Mouse (Mus musculus) right cerebral cortex, postnatal 25 days (tissue): ENCODE data around the gene Sipa1l2.

ENCODE experiments used
- DNase-seq: peaks from one replicate; pipeline ENCODE4 v3.0.0; 2022

The Sipa1l2 gene

DNA sequence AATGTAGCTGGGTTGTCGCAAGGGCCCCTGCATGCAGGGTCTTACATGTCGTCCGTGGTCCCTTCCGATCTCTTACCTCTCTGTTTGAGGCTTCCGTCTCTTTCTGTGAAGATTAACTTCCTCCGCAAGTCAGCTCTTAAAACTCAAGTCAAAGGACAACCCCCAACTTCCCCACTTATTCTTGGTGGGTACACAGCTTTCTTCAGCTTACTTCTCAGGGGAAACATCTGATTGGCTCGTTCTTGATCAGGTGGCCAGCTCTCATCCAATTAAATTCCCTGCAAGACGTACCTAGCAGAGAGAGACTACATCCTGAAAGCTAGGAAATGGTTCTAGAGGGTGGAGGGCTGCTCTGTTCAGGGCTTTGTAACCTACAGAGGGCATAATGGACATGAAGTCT, 178.3 kb downstream of the Sipa1l2 start:
- DNase-seq = no peak

DNA sequence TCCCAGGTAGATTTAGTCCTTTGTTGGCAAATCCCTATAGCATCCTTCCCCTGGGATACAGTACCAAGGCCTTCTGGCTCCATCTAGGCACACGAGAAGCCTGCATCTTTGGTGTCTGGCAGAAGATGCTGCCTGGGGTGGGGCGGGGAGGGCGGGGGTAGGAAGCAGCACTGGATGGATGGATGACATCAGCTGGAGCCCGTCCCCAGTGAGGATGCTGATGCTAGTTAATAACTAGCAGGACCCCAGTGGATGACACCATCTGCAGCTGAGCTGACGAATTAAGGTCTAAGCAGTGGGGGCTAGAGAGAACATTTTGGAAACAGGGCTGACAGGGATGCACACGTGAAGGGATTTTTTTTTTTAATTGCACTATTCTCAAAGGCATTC, 179.1 kb downstream of the Sipa1l2 start:
- DNase-seq = no peak

DNA sequence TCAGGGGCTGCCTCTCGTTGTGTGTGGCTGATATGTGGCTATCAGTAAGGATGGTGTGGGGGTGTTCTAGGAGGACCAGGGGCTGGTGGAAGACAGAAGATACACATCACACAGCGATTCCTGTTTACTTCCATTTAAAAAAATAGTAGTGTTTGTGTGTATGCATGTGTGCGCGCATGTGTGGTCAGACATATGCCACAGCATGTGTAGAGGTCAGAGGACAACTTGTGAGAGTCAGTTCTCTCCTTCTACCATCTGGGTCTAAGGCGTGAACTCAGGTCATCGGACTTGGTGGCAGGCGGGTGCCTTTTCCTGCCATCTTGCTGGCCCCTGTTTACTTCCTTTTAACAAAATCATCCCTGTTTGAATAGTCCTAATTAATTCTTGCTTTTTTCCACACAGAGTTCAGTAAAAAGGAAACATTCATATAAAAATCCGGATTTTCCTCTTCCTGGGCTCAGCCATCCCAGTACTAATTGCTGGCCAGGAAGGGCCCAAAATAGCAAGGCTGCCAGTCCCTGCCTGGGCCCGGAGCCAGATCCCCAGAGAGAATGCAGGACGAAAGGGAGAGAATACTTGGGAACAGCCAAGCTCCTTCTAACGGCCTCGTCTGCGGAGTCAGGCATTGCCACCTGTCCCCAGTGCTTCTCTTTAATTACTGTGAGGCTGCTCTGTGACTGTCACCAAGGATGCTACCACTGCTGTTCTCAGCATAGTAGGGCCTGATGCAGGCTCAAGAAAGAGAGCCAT, 179.7 kb downstream of the Sipa1l2 start:
- peak; percentile 77 for DNase-seq

DNA sequence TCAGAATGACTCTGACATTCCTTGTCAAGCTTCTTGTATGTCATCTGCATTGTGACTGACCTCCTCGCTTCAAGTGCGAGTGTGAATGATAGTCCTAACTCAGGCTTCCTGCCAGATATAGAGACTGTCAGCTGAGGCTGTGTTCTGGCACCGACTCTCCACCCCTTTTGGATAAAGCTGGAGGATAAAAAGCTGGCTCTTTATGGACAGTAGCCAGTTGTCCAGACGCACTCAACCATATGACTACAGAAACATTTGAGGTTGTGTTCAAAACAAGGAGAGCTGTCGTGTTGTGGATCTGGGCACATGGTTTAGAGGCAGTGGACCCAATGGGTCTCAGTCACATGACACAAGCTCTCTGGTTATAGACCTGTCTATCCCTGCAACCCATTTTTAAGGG, 180.3 kb downstream of the Sipa1l2 start:
- peak; percentile 25 for DNase-seq

DNA sequence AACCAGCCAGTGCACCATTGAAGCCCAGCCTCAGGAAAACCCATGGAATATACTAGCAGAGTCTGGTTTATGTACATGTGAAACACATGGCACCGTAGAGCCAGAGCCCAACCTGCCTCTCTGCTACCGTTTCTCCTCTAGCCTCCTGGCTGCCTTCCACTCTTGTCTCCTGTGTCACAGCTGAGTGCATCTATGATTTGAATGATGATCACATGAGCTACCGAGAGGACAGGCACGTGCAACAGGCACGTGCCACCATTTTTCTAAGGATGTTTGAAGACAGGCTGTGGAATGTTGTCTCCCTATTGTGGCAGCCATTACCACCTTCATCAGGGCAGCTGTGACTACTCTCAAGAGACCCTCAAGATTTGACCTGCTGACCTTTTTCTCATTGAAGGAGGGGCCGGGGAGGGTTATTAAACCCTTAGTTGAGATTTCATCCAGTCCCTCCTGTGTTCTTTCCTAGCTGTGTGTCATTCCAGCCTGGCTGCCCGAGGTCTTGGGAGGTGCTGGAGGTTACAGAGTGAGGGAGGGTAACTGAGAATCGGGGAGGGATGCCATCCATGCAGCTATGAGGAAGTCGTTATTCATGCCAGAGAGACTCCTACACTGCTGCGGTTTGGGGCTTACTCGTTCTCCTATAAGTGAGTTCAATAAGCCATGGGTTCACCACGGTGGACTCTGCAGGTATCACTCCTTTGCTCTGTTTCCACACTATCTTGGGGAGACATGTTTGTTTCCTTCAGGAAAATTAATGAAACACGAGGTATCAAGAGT, 181.0 kb downstream of the Sipa1l2 start:
- no peak for DNase-seq

DNA sequence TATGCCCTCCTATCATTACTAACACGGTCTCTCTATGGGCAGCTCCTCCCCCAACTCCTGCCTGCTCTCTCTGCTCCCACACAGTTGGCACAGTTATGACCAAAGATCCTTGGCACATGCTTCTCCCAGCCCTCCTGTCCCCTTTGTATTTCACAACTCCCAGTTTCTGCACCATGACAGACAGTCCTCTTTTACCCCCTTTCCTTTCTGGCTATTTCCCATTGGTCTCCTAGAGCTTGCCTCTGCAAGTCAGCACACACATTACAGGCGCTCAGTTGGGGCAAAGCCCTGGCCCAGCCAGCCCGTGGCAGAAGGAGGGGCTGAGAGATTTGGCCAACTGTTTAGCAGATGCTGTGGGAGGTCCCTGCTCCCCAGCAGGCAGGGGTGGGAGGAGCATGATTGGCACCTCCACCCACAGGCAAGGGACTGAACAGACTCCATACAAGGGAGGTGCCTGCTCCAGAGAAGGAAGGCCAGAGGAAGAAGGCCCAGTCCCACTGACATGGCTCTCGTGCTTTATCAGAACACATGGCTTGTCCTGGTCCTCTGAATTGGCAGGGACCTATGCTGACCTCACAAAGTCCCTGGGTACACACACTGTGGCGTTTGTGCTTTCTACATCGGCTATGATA, 184.0 kb downstream of the Sipa1l2 start:
- peak; percentile 48 for DNase-seq

DNA sequence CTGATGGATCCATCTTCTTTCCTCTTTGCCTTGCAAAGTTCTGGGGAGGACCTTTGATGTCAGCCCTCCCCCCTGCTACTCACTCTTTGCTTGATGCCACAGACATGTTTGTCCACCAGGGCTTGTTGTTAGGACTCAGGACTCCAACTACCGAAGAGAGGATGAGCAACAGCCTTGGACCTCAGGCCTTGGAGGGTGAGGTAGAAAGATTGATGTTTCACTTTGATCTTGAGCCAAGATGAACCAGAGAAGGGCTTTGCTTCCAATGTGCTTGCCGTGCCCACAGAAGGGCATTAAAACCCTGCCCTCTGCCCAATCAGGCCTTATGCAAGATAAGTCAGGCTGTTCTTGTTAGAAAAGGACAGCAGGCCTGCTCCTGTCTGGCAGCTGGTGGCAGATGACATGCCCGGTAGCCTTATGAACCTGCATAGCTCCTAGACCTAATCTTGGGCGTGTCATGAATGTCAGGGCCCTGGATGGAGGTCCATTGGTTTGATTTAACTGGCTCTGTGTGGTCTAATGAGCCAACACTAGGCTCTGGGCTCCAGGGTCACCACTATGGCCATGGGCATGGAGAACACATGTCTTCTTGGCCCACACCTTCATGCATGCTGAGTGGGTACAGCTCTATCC, 184.9 kb downstream of the Sipa1l2 start:
- DNase-seq = no peak

DNA sequence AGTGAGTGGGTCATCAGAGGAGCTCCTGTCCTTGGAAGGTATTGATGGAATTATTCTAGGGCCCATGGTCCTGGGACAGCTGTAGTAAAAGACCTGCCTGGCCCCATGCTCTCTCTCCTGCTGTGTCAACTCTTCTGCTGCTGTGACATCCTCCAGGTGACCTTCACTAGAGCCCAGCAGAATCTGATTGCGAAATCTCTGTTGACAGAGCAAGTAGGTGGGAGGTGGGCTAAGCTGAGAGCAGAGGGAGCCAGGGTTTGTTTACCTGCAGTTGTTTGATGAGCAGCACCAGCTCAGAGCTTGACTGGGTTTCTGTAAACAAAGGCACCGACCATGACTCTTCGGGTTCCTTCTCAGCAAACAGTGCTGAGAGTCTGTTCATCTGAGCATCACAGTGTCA, 187.9 kb downstream of the Sipa1l2 start:
- DNase-seq = no peak

DNA sequence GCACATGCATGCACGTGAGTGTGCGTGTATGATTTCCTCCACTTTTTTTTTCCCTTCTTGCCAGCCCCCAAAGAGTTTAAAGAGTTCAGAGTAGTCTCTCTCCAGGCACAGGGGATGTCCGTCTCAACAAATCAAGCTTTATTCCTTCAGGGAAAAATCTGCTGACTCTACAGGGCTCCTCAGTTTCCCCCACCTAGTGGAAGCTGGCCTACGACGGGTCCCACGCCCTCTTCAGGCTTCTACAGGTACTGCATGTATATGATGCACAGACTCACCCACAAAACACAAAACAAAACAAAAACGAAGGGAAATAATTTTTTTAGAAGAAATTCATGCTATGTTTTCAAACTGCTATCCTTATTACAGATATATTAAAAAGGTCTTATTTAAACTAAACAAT, 189.7 kb downstream of the Sipa1l2 start:
- no peak for DNase-seq

DNA sequence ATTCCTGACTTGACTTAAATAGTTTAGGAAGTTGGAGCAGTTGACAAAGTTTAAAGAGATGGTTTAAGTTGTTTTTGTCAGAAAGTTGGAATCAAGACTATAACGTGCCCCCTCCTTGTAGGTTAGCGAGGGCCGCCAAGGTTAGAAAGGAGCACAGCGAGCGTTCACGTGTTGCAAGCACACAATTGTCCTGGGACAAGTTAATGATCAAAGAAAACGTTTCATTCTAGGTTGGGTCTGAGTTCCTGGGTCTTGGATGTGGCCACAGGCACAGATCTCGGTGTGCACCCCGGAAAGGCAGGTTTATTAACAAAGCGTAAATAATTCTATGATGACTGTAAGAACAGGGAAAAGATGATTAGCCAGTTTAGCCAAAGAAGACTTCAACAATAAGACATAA, 190.5 kb downstream of the Sipa1l2 start:
- DNase-seq = no peak

DNA sequence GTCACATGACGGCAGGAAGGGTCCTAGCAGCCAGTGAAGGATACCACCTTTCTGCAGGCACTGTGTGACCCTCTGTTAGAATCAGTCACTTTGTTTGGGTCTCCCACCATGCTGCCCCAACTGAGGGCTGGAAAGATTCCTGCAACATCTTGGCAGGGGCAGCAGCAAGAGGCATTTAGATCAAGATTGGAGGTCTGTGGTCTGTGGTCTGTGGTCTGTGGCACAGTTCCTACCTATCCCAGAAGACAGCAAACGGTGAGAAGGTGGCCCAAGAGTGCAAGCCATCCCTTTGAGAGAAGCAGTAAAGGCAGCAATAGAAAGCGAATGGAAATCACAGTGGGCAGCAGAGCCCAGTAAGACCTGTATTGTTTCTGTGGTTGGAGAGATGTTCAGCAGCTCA, 191.9 kb downstream of the Sipa1l2 start:
- no peak for DNase-seq

DNA sequence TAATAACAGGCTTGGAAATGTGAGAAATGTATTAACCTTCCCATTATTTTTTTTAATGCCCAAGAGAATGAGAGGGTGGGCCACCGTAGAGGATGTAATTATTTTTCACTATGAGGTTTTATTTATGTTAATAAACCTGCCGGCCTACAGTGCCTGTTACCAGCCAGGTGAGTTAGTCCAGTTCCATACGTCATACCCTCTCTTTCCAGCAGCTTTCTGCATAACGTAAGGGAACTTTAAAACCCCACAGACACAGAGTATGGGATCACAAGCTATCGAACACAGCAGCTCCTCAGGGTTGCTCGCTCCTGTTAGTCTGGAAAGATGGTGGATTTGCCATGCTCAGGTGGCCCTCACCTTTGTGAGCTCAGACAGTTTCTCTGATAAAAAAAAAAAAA, 193.2 kb downstream of the Sipa1l2 start:
- no peak for DNase-seq

DNA sequence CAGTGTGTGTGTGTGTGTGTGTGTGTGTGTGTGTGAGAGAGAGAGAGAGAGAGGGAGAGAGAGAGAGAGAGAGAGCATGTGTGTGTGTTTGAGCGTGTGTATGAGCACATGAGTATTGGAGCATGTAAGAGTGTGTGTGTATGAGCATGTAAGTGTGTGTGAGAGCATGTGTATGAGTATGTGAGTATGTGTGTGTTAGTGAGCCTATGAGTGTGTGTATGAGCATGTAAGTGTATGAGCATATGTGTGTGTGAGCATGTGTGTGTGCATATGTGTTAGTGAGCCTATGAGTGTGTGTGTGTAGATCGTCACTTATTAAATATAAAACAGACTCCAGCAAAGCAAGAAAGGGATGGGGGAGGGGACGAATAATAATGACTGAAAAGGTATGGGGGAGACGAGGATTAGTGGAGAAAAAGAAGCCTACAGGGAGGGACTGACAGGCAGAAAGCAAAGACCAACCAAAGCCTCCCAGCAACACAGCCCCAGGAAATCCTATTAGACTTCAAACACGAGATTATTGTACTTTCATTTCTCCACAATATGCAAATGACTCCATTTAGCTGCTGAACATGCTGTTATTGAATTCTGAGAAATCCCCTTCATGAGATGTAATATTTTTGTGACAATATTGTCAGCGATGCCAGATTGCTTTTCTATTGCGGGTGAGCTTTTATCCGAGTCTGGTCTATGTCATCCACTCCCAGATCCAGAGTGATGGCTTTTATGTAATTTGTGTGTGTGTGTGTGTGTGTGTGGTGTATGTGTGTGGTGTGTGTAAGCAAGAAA, 193.8 kb downstream of the Sipa1l2 start:
- no peak for DNase-seq

DNA sequence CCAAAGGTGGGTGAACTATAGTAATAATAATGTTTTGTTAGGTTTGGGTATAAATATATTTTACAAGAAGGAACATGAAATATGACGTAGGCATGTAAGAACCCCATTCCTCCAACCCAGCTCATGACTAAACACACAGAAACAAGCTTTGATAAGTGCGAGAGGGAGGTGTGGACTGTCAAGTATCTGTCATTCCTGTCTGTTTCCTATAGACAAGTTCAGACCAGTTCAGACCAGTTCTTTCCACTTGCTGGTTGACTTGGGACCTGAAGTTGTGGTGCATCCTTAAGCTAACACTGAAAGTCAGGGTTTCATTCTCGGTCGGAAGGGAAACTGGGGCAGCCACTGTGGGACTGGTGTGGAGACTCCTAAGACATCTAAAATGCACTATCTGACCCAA, 197.0 kb downstream of the Sipa1l2 start:
- no peak for DNase-seq

DNA sequence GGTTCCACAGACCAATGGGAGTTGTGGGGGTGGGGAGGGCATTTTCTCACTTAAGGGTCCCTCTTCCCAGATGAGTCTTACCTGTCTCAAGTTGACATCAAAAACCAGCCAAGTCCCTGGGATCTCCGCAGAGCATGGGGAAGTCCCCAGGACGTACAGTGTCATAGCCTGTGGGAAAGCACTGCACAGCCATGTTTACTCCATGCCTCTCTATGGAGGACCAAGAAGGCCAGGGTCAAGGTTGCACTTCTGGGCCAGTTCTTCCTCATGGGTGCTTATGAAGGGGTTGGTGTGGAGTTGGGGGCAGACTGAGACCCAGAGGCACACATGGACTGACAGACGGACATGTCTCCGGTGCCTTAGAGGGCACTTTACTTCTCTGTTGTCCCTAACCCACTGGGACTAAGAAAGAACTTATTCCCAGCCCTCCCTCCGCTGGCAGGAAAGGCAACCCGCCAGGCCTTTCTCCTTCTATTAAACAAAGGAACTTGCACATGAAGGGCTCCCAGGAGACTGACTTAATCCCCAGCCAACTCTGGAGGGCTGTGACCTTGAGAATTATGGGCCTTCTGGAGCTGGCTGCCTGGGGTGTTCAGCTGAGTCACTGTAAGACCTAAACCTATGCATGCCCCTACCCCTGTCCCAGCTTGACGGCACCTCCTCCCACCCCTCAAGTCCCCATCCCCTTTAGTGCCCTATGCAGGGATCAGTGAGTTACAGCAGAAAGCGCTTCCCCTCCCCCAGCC, 199.9 kb downstream of the Sipa1l2 start:
- no peak for DNase-seq

DNA sequence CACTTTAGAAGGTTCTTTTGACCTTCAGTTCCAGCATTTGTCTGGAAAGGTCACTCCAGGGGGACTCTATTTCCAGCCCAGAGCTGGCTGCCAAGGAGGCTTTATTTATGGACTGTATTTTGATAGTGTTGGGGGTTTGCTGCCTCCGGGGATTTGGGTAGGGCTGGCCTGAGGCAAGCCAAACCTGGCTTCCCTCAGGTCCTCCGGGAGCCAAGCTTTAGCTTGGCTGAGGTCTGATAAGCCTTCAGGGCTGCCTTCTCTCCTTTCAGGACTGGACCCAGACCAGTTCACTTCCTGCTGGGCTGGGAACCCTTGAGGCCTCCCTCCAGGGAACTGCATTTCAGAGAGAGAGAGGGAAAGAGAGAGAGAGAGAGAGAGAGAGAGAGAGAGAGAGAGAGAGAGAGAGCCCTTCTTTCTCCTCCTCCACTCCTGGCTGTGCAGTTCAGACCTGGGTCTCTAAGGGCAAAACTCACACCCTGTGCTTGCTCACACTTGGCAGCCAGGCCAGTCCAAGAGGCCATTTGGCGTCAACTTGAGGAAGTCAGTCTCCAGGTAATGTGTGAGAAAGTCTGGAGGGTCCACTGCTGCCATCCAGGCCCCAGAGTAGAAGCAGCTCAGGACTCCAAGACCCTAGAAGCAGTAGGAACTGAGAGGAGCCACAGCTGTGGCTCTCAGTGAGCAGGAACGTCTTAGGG, 201.1 kb downstream of the Sipa1l2 start:
- no peak for DNase-seq
